Mouse (Mus musculus) E14TG2a.4 (cell line): Measurements from ENCODE around the gene Unc13b.
A peak's percentile ranks its signal among the peaks of the same experiment; 100 is the strongest.

Source experiments
- H3K27me3 ChIP-seq: 2 replicates; pipeline ENCODE4 v1.6.1; 2014; ENCODE audit warnings: low read length, control low read depth; ENCODE audit not compliant: insufficient read depth
- H3K36me3 ChIP-seq: 2 replicates; pipeline ENCODE4 v1.6.1; 2014; ENCODE audit warnings: low read length, control low read depth; ENCODE audit not compliant: insufficient read depth
- H3K4me1 ChIP-seq: replicated peaks from 2 replicates; pipeline ENCODE4 v1.6.1; 2014; ENCODE audit warnings: low read depth, low read length, control low read depth
- H3K4me3 ChIP-seq: replicated peaks from 2 replicates; pipeline ENCODE4 v1.5.1; 2014; ENCODE audit warnings: mild to moderate bottlenecking, low read length
- H3K9me3 ChIP-seq: 2 replicates; pipeline ENCODE4 v1.6.1; 2014; ENCODE audit warnings: low read length, control low read depth
- CTCF ChIP-seq: conservative IDR thresholded peaks from 2 replicates; pipeline ENCODE4 v1.5.1; 2014; ENCODE audit warnings: low read length
- NANOG ChIP-seq: IDR thresholded peaks from 2 replicates; pipeline ENCODE4 v1.6.1; 2014; ENCODE audit warnings: borderline replicate concordance, low read length, mixed read lengths
- POU5F1 ChIP-seq: IDR thresholded peaks from 2 replicates; pipeline ENCODE4 v1.6.1; 2014; ENCODE audit warnings: low read length, borderline replicate concordance

Gene Unc13b

DNA sequence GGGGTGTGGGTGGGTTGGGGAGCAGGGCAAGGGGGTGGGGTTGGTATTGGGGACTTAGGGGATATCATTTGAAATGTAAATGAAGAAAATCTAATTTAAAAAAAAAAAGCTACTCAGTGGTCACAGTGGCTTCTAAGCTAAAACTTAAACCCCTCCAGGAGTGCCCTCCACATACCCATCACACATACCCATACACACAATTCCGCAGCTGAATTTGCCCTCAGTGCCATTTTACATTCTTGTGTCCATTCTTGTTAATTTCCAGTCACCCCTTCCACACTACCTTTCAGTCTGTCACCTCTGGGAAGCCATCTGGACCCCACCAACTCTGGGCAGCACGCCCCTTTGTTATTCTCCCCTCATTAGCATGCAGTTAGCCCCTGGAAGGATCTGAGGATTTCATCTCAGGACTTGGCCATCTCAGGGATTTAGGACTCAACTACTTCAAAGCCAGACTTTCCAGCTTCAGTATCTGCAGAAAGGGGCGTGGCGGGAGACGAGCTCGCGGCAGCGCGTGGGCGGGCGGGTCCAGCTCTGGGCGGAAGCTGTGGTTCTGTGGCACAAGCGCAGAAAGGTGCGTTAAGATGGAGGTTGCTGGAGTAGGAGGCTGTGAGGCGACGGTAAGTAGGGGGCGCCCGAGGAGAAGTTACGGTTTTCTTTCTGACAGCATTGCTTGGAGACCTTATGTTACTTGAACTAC is 208.0 kb downstream of the Unc13b start, which contains the start of gene Atp8b5:
Atp8b5 (plus strand) TSS at position 537 of the 700 bp plus-strand sequence.
- Histone ChIP-seq H3K9me3 (no peaks in the 10 kb centered on the region), H3K4me1 (peaks cover 15% of the 10 kb centered on the region), H3K27me3 (no peaks in the 10 kb centered on the region), H3K4me3 (peak within 1 kb of the TSS; percentile 67), H3K36me3 (no peaks in the 10 kb centered on the region)
- TF ChIP-seq NANOG (no peak), CTCF (peak; percentile 16; the same call in 1 of the 2 replicates), POU5F1 (no peak)

DNA sequence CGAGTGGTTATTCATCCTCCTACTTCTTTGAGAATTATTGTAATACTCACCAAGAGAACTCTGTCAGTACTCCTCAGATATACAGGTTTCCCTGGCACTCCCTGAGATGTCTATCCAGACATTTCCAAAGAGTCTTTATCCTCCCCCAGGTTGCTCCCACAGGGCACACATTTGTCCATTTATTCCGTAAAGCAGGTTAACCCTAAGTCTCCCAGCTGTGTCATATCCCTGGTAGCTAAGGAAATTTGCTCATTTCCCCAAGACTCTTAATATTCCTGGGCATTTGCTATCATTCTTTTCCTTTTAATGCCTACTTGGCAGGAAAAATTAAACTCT is 208.5 kb downstream of the Unc13b start:
- Histone ChIP-seq H3K36me3 (no peaks in the 10 kb centered on the region), H3K4me1 (peaks cover 15% of the 10 kb centered on the region), H3K4me3 (peak overlapping the region; percentile 67; the same call in 1 of the 2 replicates), H3K27me3 (no peaks in the 10 kb centered on the region), H3K9me3 (no peaks in the 10 kb centered on the region)
- TF ChIP-seq NANOG (no peak), POU5F1 (no peak), CTCF (no peak)

DNA sequence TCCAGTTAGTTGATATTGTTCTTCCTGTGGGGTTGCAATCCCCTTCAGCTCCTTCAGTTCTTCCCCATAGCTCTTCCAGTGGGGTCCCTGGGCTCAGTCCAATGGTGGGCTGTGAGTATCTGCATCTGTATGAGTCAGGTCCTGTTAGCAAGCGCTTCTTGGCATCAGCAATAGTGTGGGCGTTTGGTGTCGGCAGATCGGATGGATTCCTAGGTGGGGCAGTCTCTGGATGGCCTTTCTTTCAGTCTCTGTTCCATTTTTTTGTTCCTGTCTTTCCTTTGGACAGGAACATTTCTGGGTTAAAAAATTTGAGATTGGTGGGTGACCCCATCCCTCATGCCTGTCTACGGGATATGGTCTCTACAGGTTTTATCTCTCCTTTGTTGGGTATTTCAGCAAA is 226.7 kb downstream of the Unc13b start:
- H3K27me3 ChIP-seq, result no peaks in the 10 kb centered on the region
- H3K9me3 ChIP-seq, result peaks cover 7% of the 10 kb centered on the region; the same call in 1 of the 2 replicates
- H3K36me3 ChIP-seq, result no peaks in the 10 kb centered on the region
- no peaks in the 10 kb centered on the region for H3K4me1 ChIP-seq
- no peak overlapping the region for H3K4me3 ChIP-seq
- no peak for TF ChIP-seq NANOG
- no peak for TF ChIP-seq CTCF
- TF ChIP-seq POU5F1, result no peak

DNA sequence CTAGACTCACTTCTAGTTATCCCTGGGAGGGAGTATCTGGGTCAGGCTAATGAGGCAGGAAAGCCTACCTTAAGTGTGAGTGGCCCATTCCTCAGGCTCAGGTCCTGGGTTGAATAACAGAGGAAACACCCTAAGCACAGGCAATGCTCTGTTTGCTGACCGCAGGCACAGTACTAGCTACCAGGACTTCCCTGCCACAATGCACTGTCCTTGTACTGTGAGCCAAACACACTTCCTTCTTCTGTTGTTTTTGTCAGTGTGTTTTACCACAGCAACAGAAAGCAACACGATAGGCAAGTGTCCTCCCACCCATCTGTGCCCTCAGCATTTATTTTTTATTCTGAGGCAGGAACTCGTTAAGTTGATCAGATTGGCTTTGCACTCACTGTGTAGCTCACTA is 228.6 kb downstream of the Unc13b start:
- Histone ChIP-seq H3K27me3 (no peaks in the 10 kb centered on the region), H3K4me3 (no peak overlapping the region), H3K4me1 (no peaks in the 10 kb centered on the region), H3K36me3 (no peaks in the 10 kb centered on the region), H3K9me3 (peaks cover 7% of the 10 kb centered on the region; the same call in 1 of the 2 replicates)
- no peak for TF ChIP-seq NANOG

DNA sequence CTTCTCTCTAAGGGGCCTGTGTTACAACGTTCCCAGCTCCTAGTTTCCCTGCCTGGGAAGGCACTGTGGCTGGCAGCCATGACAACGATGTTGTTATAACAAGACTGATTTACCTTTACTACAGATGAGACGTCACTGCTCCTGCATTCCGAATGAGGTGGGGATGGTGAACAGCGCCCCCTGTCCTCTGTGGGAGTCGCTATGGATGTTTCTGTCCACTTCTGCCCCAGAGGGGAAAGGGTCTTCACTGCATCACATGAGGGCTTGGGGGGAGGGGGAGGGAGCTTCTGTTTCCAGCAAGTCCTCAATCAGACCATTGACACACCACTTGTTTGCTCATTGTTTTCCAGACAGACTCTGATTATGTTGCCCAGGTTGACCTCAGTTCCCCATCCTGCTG is 235.2 kb downstream of the Unc13b start:
- peaks cover 19% of the 10 kb centered on the region for H3K9me3 ChIP-seq
- 0 out of 2 replicates have a peak, but pooled peaks cover 5% of the 10 kb centered on the region for H3K36me3 ChIP-seq
- H3K4me3 ChIP-seq, result no peak overlapping the region
- no peaks in the 10 kb centered on the region for H3K27me3 ChIP-seq
- no peaks in the 10 kb centered on the region for H3K4me1 ChIP-seq
- no peak for TF ChIP-seq NANOG
- 0 out of 2 replicates have a peak, but pooled peaks have one; percentile 7 for TF ChIP-seq CTCF

DNA sequence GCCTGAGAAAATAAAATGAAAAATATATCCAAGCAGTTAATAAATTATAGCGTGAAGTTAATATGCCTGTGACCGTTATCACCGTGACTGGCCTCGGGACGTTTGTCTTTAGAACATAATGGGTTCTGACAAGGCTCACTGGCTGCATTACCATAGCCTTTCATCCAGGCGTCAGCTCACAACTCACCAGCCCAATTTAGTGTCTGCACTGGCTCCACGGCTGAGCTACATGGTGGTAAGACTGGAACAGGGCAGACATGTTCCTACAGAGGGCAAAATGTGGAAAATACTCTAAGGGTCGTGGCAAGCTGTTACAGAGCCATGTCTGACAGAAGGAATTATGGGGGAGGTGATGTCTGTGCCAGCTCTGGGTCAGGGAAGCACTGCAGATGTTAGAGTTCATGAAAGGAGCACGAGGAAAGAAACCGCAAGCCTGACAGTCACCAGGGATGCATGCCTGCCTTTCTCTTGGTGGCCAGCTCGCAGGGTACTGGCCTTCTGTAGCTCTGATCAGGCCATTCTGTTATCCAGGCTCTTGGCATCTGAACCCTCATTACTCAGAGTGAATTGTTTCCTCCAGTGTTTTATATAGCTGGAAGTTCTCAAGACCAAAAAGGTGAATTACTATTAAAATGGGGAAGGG is 251.1 kb downstream of the Unc13b start:
- Histone ChIP-seq H3K4me1 (no peaks in the 10 kb centered on the region), H3K36me3 (no peaks in the 10 kb centered on the region), H3K9me3 (peaks cover 11% of the 10 kb centered on the region; the same call in 1 of the 2 replicates), H3K4me3 (no peak overlapping the region), H3K27me3 (no peaks in the 10 kb centered on the region)
- TF ChIP-seq NANOG (no peak), CTCF (no peak), POU5F1 (no peak)
